Mouse (Mus musculus): ENCODE measurements at regions not wholly inside any gene's neighbourhood (a gene's known extent, or its start where the extent isn't known, plus 50 kb on each side); places are given as distances from the start of the nearest gene placed in this dataset.

- TF ChIP-seq POLR2A (IDR thresholded peaks at IDR 0.05; ENCODE audit: borderline replicate concordance, insufficient read depth, low read length) = no peak
- TF ChIP-seq CTCF (IDR thresholded peaks at IDR 0.05; ENCODE audit: borderline replicate concordance, insufficient read depth, low read depth, low read length) = no peak
Measured at GRCm38 (mm10) chr2:148186363-148186991, 139.7 kb upstream of the Foxa2 start.
